Comparison of ENCODE assay signal across 8 mouse cellular contexts in genomic region chr19:45310944-45311603, GRCm38 (mm10). TPM values are rescaled to one million over a fixed set of nuclear protein-coding genes. Genes with fewer than 3 reads are reported as not detected.
DNase-seq lines count a peak whose midpoint lies in the region; ATAC-seq and TF ChIP-seq lines count a peak whose summit lies in the region.

No protein-coding gene starts in this region.

- ATAC-seq in liver, embryonic 13.5 days (ENCODE audit: low read depth) = no peak; the same call in 1 of the 2 replicates

- H3ac ChIP-seq in myocyte (ENCODE audit: control insufficient read depth, insufficient read length) = no peak overlapping the region

- H3K4me2 ChIP-seq in liver, embryonic 13.5 days = peak overlapping the region; percentile 45
- H3K4me2 ChIP-seq in myocyte (ENCODE audit: low read depth) = peak overlapping the region; percentile 83

- 15% methylated on average over 15 of the region's 15 CpGs for WGBS in heart, embryonic 10.5 days
- 14% methylated on average over 15 of the region's 15 CpGs for WGBS in liver, embryonic 13.5 days (ENCODE audit: insufficient replicate concordance)

- DNase-seq in ovary, adult 18-20 months (ENCODE audit: low spot score) = peak; percentile 69
- DNase-seq in ovary, postnatal 10 days (ENCODE audit: low spot score) = no peak
- peak; percentile 80 for DNase-seq in embryo, embryonic 9.5 days (ENCODE audit: extremely low spot score)
- DNase-seq in heart, embryonic 10.5 days (ENCODE audit: low spot score) = no peak
- peak; percentile 29 to 48 for DNase-seq in kidney, adult 8-10 months
- peak; percentile 39 for DNase-seq in liver, embryonic 13.5 days
- DNase-seq in testis, postnatal 14 days (ENCODE audit: low spot score) = peak; percentile 33

- H3K9ac ChIP-seq in liver, embryonic 13.5 days = no peak overlapping the region

- H3K4me3 ChIP-seq in heart, embryonic 10.5 days = peak overlapping the region; percentile 58
- peak overlapping the region; percentile 19; the same call in 1 of the 2 replicates for H3K4me3 ChIP-seq in liver, embryonic 13.5 days (replicated peaks)
- peak overlapping the region; percentile 6 for H3K4me3 ChIP-seq in myocyte

- H3K27ac ChIP-seq in heart, embryonic 10.5 days = peak overlapping the region; percentile 75
- no peak overlapping the region for H3K27ac ChIP-seq in liver, embryonic 13.5 days

- no peaks in the 10 kb centered on the region for H3K9me3 ChIP-seq in heart, embryonic 10.5 days
- H3K9me3 ChIP-seq in liver, embryonic 13.5 days (replicated peaks) = no peaks in the 10 kb centered on the region

- peaks cover 45% of the 10 kb centered on the region for H3K27me3 ChIP-seq in heart, embryonic 10.5 days (ENCODE audit: insufficient read depth, poor library complexity, severe bottlenecking)
- peaks cover 37% of the 10 kb centered on the region for H3K27me3 ChIP-seq in liver, embryonic 13.5 days
- H3K27me3 ChIP-seq in myocyte (ENCODE audit: control insufficient read depth, insufficient read depth, insufficient read length) = no peaks in the 10 kb centered on the region

- H3K79me2 ChIP-seq in myocyte (ENCODE audit: control insufficient read depth, insufficient read depth) = no peaks in the 10 kb centered on the region

- H3K4me1 ChIP-seq in heart, embryonic 10.5 days = peaks cover 49% of the 10 kb centered on the region
- no peaks in the 10 kb centered on the region; the same call in none of the 2 replicates for H3K4me1 ChIP-seq in liver, embryonic 13.5 days (replicated peaks)

- H3K36me3 ChIP-seq in heart, embryonic 10.5 days = no peaks in the 10 kb centered on the region
- H3K36me3 ChIP-seq in liver, embryonic 13.5 days = no peaks in the 10 kb centered on the region
- no peaks in the 10 kb centered on the region for H3K36me3 ChIP-seq in myocyte (ENCODE audit: control insufficient read depth, insufficient read depth)

- TF ChIP-seq POLR2A in myocyte (IDR thresholded peaks at IDR 0.05; ENCODE audit: insufficient read length, low read depth) = no peak

TF ChIP-seq in myocyte, 11 proteins besides CTCF, POLR2A, EP300 and RAD21:
- TF ChIP-seq SRF (IDR thresholded peaks at IDR 0.05; ENCODE audit: control insufficient read depth, insufficient read length, low read depth) (no peak), CEBPB (IDR thresholded peaks at IDR 0.05; ENCODE audit: insufficient read depth, poor library complexity, severe bottlenecking) (no peak), USF1 (IDR thresholded peaks at IDR 0.05; ENCODE audit: low read depth) (no peak), TCF12 (IDR thresholded peaks at IDR 0.05; ENCODE audit: insufficient read depth, poor library complexity, severe bottlenecking) (no peak), E2F4 (IDR thresholded peaks at IDR 0.05; ENCODE audit: insufficient read depth) (no peak), MAX (IDR thresholded peaks at IDR 0.05; ENCODE audit: low read depth) (no peak), MYOD1 (IDR thresholded peaks at IDR 0.05; ENCODE audit: control insufficient read depth in 1 of 3, insufficient read length in 2 of 3, low read depth in 2 of 3) (peak in 1 of 3 experiments; percentile 35), TCF3 (IDR thresholded peaks at IDR 0.05; ENCODE audit: insufficient read length, low read depth) (no peak)
TF ChIP-seq in myocyte: peak in this region for 1.

RNA-seq across cellular contexts. Expression of gene Btrc, which starts 52.5 kb away (rescaled TPM):
- 46.9 and 47.8 TPM in 2 replicates for polyA plus RNA-seq in heart, embryonic 10.5 days (2016; fragmentation: Nextera tagmentation; extraction: Ambion mirVana)
- 44.1 and 48.0 TPM in 2 replicates for polyA plus RNA-seq in liver, embryonic 13.5 days (2015; fragmentation: Nextera tagmentation; extraction: Ambion mirVana)
- 17.0 TPM for polyA plus RNA-seq in myocyte (2012; fragmentation: generic; extraction: Trizol)

Comparison
In these comparisons a context has a peak if more than half of its experiments do, and no peak if none do; other contexts are left out.
1. DNase-seq: peak in ovary, adult 18-20 months (single experiment), embryo, embryonic 9.5 days (single experiment), kidney, adult 8-10 months (2 of 2), liver, embryonic 13.5 days (single experiment) and testis, postnatal 14 days (single experiment); none in ovary, postnatal 10 days (single experiment) and heart, embryonic 10.5 days (single experiment).
2. H3K4me3 ChIP-seq: peak in every context shown above with its lines; median percentile 58 in heart, embryonic 10.5 days; 19 in liver, embryonic 13.5 days; 6 in myocyte.